Mouse (Mus musculus): ENCODE measurements around the gene Kif1c.

- TF ChIP-seq POLR2A (IDR thresholded peaks at IDR 0.05; ENCODE audit: borderline replicate concordance, control insufficient read depth, low read depth, low read length) (no peak), CTCF (IDR thresholded peaks at IDR 0.05; ENCODE audit: control insufficient read depth, insufficient read depth, low read length) (no peak)
These were observed 52.1 kb downstream of the Kif1c start for GRCm38 (mm10) chr11:70752337-70753017.
